Mouse (Mus musculus): ENCODE measurements around the gene Ms4a10. TPM values are rescaled to one million over a fixed set of nuclear protein-coding genes. Genes with fewer than 3 reads are reported as not detected.
A peak's percentile ranks its signal among the peaks of the same experiment; 100 is the strongest.

The Ms4a10 gene
- polyA plus RNA-seq, 1 experiment from 2014 or later: not detected

- Histone ChIP-seq H3K9ac (ENCODE audit: low read depth, low read length) (no peak overlapping the region), H3K4me3 (ENCODE audit: low read length) (no peak overlapping the region), H3K4me1 (ENCODE audit: control insufficient read depth, insufficient read depth, low read depth, low read length) (peaks cover 2% of the 10 kb centered on the region), H3K4me2 (ENCODE audit: low read length) (no peak overlapping the region), H3K27me3 (replicated peaks; ENCODE audit: control insufficient read depth, insufficient read depth, low read length) (no peaks in the 10 kb centered on the region), H3K9me3 (ENCODE audit: control insufficient read depth, low read length) (no peaks in the 10 kb centered on the region), H3K27ac (ENCODE audit: low read depth, low read length) (no peak overlapping the region), H3K36me3 (ENCODE audit: control insufficient read depth, insufficient read depth, low read length) (no peaks in the 10 kb centered on the region)
- ATAC-seq: no peak
- WGBS: 88% methylated on average over 5 of the region's 5 CpGs
These were observed 38.4 kb downstream of the Ms4a10 start for GRCm38 (mm10) chr19:10936077-10936476.

DNA sequence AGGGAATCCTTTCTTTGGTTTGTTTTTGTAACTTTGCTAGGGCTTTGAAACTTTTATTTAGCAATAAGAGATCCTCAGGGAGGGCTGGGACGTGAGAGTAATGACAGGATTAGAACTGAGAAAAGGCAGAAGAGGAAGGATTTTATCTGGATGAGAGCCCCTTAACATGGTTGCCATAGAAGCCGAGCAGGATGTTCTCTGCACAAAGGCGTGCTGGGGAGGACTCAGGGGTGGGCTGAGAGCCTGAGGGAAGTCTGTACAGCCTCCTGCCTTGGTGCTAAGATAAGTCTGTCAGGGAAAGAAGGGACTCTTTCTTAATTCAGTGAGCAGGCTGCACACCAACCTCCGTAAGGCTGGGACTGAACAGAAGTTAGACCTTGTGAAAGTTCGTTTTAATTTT is 39.4 kb downstream of the Ms4a10 start:
- Histone ChIP-seq H3K9me3 (ENCODE audit: control insufficient read depth, low read length) (no peaks in the 10 kb centered on the region), H3K4me1 (ENCODE audit: control insufficient read depth, insufficient read depth, low read depth, low read length) (no peaks in the 10 kb centered on the region), H3K27me3 (replicated peaks; ENCODE audit: control insufficient read depth, insufficient read depth, low read length) (no peaks in the 10 kb centered on the region), H3K4me2 (ENCODE audit: low read length) (no peak overlapping the region), H3K27ac (ENCODE audit: low read depth, low read length) (no peak overlapping the region), H3K36me3 (ENCODE audit: control insufficient read depth, insufficient read depth, low read length) (no peaks in the 10 kb centered on the region), H3K9ac (ENCODE audit: low read depth, low read length) (no peak overlapping the region), H3K4me3 (ENCODE audit: low read length) (no peak overlapping the region)
- WGBS: 40% methylated on average over 5 of the region's 5 CpGs
- 0 out of 2 replicates have a peak, but pooled peaks have one; percentile 56 for ATAC-seq

DNA sequence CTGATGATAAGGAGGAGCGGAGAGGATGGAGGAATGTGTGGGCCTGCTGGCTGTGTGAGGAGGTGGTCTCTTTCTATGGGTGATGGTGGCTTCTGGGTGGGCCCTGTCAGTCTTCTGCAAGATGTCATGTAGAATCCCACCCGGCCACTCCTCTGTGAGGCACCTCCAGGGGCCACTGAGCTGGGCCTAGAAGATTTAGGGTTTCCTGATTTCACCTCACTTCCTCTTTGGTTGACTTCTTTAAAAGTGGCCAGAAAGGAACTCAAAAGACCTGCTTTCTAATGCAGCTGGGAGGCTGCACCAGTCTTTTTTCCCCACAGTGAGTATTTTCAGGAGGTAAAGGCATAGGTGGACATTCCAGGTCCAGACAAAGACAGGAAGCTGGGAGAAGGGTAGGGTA is 43.8 kb downstream of the Ms4a10 start:
- no peak overlapping the region for H3K4me2 ChIP-seq (ENCODE audit: low read length)
- H3K4me3 ChIP-seq (ENCODE audit: low read length): no peak overlapping the region
- 90% methylated on average over 2 of the region's 2 CpGs for WGBS
- H3K27me3 ChIP-seq (replicated peaks; ENCODE audit: control insufficient read depth, insufficient read depth, low read length): no peaks in the 10 kb centered on the region
- H3K9ac ChIP-seq (ENCODE audit: low read depth, low read length): no peak overlapping the region
- no peaks in the 10 kb centered on the region for H3K4me1 ChIP-seq (ENCODE audit: control insufficient read depth, insufficient read depth, low read depth, low read length)
- ATAC-seq: no peak
- no peaks in the 10 kb centered on the region for H3K36me3 ChIP-seq (ENCODE audit: control insufficient read depth, insufficient read depth, low read length)
- H3K27ac ChIP-seq (ENCODE audit: low read depth, low read length): no peak overlapping the region
- H3K9me3 ChIP-seq (ENCODE audit: control insufficient read depth, low read length): no peaks in the 10 kb centered on the region

- H3K4me1 ChIP-seq (ENCODE audit: control insufficient read depth, insufficient read depth, low read depth, low read length): no peaks in the 10 kb centered on the region
- peak overlapping the region; percentile 39; the same call in 1 of the 2 replicates for H3K27ac ChIP-seq (ENCODE audit: low read depth, low read length)
- no peaks in the 10 kb centered on the region for H3K27me3 ChIP-seq (replicated peaks; ENCODE audit: control insufficient read depth, insufficient read depth, low read length)
- 0 out of 2 replicates have a peak, but pooled peaks have one; percentile 9 for ATAC-seq
- 32% methylated on average over 4 of the region's 4 CpGs for WGBS
- no peaks in the 10 kb centered on the region for H3K9me3 ChIP-seq (ENCODE audit: control insufficient read depth, low read length)
- no peak overlapping the region for H3K9ac ChIP-seq (ENCODE audit: low read depth, low read length)
- H3K36me3 ChIP-seq (ENCODE audit: control insufficient read depth, insufficient read depth, low read length): no peaks in the 10 kb centered on the region
- H3K4me2 ChIP-seq (ENCODE audit: low read length): no peak overlapping the region
- no peak overlapping the region for H3K4me3 ChIP-seq (ENCODE audit: low read length)
These were observed 47.8 kb downstream of the Ms4a10 start for GRCm38 (mm10) chr19:10926666-10927065.

GRCm38 (mm10) chr19:10926123-10926621 is 48.3 kb downstream of the Ms4a10 start:
- Histone ChIP-seq H3K4me1 (ENCODE audit: control insufficient read depth, insufficient read depth, low read depth, low read length) (no peaks in the 10 kb centered on the region), H3K9me3 (ENCODE audit: control insufficient read depth, low read length) (no peaks in the 10 kb centered on the region), H3K4me2 (ENCODE audit: low read length) (no peak overlapping the region), H3K27ac (ENCODE audit: low read depth, low read length) (peak overlapping the region; percentile 56; the same call in 1 of the 2 replicates), H3K36me3 (ENCODE audit: control insufficient read depth, insufficient read depth, low read length) (no peaks in the 10 kb centered on the region), H3K4me3 (ENCODE audit: low read length) (no peak overlapping the region), H3K27me3 (replicated peaks; ENCODE audit: control insufficient read depth, insufficient read depth, low read length) (no peaks in the 10 kb centered on the region), H3K9ac (ENCODE audit: low read depth, low read length) (no peak overlapping the region)
- WGBS: 13% methylated on average over 6 of the region's 6 CpGs
- peak; percentile 74 for ATAC-seq

- no peak overlapping the region for H3K4me2 ChIP-seq (ENCODE audit: low read length)
- H3K4me1 ChIP-seq (ENCODE audit: control insufficient read depth, insufficient read depth, low read depth, low read length): no peaks in the 10 kb centered on the region
- ATAC-seq: no peak
- no peak overlapping the region for H3K9ac ChIP-seq (ENCODE audit: low read depth, low read length)
- WGBS: 64% methylated on average over 4 of the region's 4 CpGs
- no peaks in the 10 kb centered on the region for H3K27me3 ChIP-seq (replicated peaks; ENCODE audit: control insufficient read depth, insufficient read depth, low read length)
- H3K9me3 ChIP-seq (ENCODE audit: control insufficient read depth, low read length): no peaks in the 10 kb centered on the region
- no peaks in the 10 kb centered on the region for H3K36me3 ChIP-seq (ENCODE audit: control insufficient read depth, insufficient read depth, low read length)
- no peak overlapping the region for H3K27ac ChIP-seq (ENCODE audit: low read depth, low read length)
- H3K4me3 ChIP-seq (ENCODE audit: low read length): no peak overlapping the region
These were observed 50.2 kb downstream of the Ms4a10 start for GRCm38 (mm10) chr19:10924220-10924619.

- Histone ChIP-seq H3K9ac (ENCODE audit: low read depth, low read length) (no peak overlapping the region), H3K4me1 (ENCODE audit: control insufficient read depth, insufficient read depth, low read depth, low read length) (no peaks in the 10 kb centered on the region; the same call in 1 of the 2 replicates), H3K27me3 (replicated peaks; ENCODE audit: control insufficient read depth, insufficient read depth, low read length) (no peaks in the 10 kb centered on the region), H3K36me3 (ENCODE audit: control insufficient read depth, insufficient read depth, low read length) (no peaks in the 10 kb centered on the region), H3K4me2 (ENCODE audit: low read length) (no peak overlapping the region), H3K4me3 (ENCODE audit: low read length) (no peak overlapping the region), H3K9me3 (ENCODE audit: control insufficient read depth, low read length) (no peaks in the 10 kb centered on the region), H3K27ac (ENCODE audit: low read depth, low read length) (no peak overlapping the region)
- WGBS: 74% methylated on average over 3 of the region's 3 CpGs
- no peak for ATAC-seq
These were observed 53.4 kb downstream of the Ms4a10 start for GRCm38 (mm10) chr19:10921058-10921457.

DNA sequence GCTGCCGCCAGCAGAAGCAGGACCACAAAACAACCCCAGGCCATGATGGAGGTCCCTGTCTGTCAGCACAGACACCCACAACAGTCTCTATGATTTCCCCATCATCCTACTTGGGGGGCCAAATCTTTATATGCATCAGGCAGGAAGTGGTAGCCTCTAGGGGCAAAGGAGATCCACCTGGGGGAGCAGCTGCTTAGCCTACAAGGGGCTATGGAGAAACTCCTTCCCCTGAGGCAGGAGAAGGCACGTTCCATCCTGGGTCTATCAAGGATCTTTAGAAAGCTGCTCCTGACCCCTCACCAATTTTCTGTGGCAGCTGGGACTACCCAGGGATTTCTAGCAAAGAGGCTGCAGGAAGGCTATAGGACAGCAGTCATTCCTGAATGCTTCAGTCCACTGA is 53.9 kb downstream of the Ms4a10 start, which contains the start of gene Zp1:
TSS of gene Zp1 (minus strand) at position 101 of the 400 bp plus-strand sequence.
- no peak within 1 kb of the TSS for H3K27ac ChIP-seq (ENCODE audit: low read depth, low read length)
- no peak within 1 kb of the TSS for H3K4me3 ChIP-seq (ENCODE audit: low read length)
- H3K9me3 ChIP-seq (ENCODE audit: control insufficient read depth, low read length): no peaks in the 10 kb centered on the region
- H3K4me1 ChIP-seq (ENCODE audit: control insufficient read depth, insufficient read depth, low read depth, low read length): no peaks in the 10 kb centered on the region; the same call in 1 of the 2 replicates
- no peak within 1 kb of the TSS for H3K4me2 ChIP-seq (ENCODE audit: low read length)
- ATAC-seq: no peak
- H3K36me3 ChIP-seq (ENCODE audit: control insufficient read depth, insufficient read depth, low read length): no peaks in the 10 kb centered on the region
- WGBS: 58% methylated on average over 2 of the region's 2 CpGs
- no peak within 1 kb of the TSS; the same call in 1 of the 2 replicates for H3K9ac ChIP-seq (ENCODE audit: low read depth, low read length)
- H3K27me3 ChIP-seq (replicated peaks; ENCODE audit: control insufficient read depth, insufficient read depth, low read length): no peaks in the 10 kb centered on the region

GRCm38 (mm10) chr19:10918321-10918991 is 56.0 kb downstream of the Ms4a10 start:
- 88% methylated on average over 10 of the region's 10 CpGs for whole genome bisulfite sequencing
- ATAC-seq: peak; percentile 82

More at GRCm38 (mm10) chr19:10918321-10918991, 56.0 kb downstream of the Ms4a10 start:
- Histone ChIP-seq H3K4me2 (ENCODE audit: low read length) (no peak overlapping the region), H3K9me3 (ENCODE audit: control insufficient read depth, low read length) (no peaks in the 10 kb centered on the region), H3K9ac (ENCODE audit: low read depth, low read length) (no peak overlapping the region), H3K36me3 (ENCODE audit: control insufficient read depth, insufficient read depth, low read length) (no peaks in the 10 kb centered on the region), H3K27me3 (replicated peaks; ENCODE audit: control insufficient read depth, insufficient read depth, low read length) (no peaks in the 10 kb centered on the region), H3K27ac (ENCODE audit: low read depth, low read length) (no peak overlapping the region), H3K4me1 (ENCODE audit: control insufficient read depth, insufficient read depth, low read depth, low read length) (no peaks in the 10 kb centered on the region; the same call in 1 of the 2 replicates), H3K4me3 (ENCODE audit: low read length) (no peak overlapping the region)

All from hindbrain, embryonic 16.5 days (tissue).